Mouse (Mus musculus): ENCODE data around the gene Ptgfrn. TPM values are rescaled to one million over a fixed set of nuclear protein-coding genes. Genes with fewer than 3 reads are reported as not detected.

The Ptgfrn gene
- polyA plus RNA-seq, 1 experiment = 5.2 TPM

DNA sequence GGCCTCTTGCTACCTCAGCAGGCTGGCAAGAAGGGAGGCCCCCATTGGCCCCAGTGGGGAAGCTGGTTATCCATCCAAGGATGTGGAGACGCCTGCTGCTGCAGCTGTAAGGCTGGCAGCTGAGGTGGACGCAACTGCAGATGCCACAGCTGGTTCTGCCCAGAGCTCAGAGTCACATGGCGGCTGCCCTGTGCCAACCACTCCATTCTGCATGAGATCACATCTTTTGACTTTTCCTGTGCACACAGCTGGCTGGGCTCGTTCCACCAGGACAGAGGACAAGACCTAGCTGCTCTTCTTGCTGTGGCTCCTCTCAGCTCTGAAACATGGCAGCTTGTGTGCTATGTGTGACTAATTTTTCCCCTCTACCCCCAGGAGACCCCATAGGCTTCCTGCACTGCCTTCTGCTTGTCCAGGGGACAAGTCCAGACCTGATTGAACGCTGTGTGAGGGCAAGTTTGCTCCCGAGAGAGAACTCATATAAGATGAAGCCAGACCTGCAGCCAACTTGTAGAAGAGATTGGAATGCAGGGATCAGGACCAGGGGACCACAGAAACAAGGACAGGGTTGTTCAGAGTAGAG, 34.4 kb upstream of the Ptgfrn start:
- H3K4me1 ChIP-seq (ENCODE audit: control insufficient read depth, insufficient read depth, low read length) = no peaks in the 10 kb centered on the region
- no peak overlapping the region for H3K27ac ChIP-seq (ENCODE audit: insufficient read depth, low read depth, low read length)
- H3K36me3 ChIP-seq (ENCODE audit: control insufficient read depth, insufficient read depth, low read length) = no peaks in the 10 kb centered on the region
- no peak for TF ChIP-seq CTCF (conservative IDR thresholded peaks at IDR 0.05; ENCODE audit: insufficient read depth, insufficient read length, low read depth, low read length)
- no peak for TF ChIP-seq POLR2A (IDR thresholded peaks at IDR 0.05; ENCODE audit: low read depth, low read length)
- no peak for DNase-seq
- no peaks in the 10 kb centered on the region; the same call in 1 of the 2 replicates for H3K27me3 ChIP-seq (replicated peaks; ENCODE audit: control insufficient read depth, insufficient read depth, low read length)
- 67% methylated on average over 6 of the region's 6 CpGs for WGBS
- H3K4me3 ChIP-seq (ENCODE audit: insufficient read depth, low read depth, low read length) = no peak overlapping the region

GRCm38 (mm10) chr3:101143465-101143864, 33.4 kb upstream of the Ptgfrn start:
- whole genome bisulfite sequencing = 77% methylated on average over 7 of the region's 7 CpGs
- H3K27ac ChIP-seq (ENCODE audit: insufficient read depth, low read depth, low read length) = no peak overlapping the region
- no peaks in the 10 kb centered on the region for H3K4me1 ChIP-seq (ENCODE audit: control insufficient read depth, insufficient read depth, low read length)
- TF ChIP-seq CTCF (conservative IDR thresholded peaks at IDR 0.05; ENCODE audit: insufficient read depth, insufficient read length, low read depth, low read length) = no peak
- no peak for TF ChIP-seq POLR2A (IDR thresholded peaks at IDR 0.05; ENCODE audit: low read depth, low read length)
- no peak overlapping the region for H3K4me3 ChIP-seq (ENCODE audit: insufficient read depth, low read depth, low read length)
- no peaks in the 10 kb centered on the region; the same call in 1 of the 2 replicates for H3K27me3 ChIP-seq (replicated peaks; ENCODE audit: control insufficient read depth, insufficient read depth, low read length)
- no peaks in the 10 kb centered on the region for H3K36me3 ChIP-seq (ENCODE audit: control insufficient read depth, insufficient read depth, low read length)
- DNase-seq = no peak

DNA sequence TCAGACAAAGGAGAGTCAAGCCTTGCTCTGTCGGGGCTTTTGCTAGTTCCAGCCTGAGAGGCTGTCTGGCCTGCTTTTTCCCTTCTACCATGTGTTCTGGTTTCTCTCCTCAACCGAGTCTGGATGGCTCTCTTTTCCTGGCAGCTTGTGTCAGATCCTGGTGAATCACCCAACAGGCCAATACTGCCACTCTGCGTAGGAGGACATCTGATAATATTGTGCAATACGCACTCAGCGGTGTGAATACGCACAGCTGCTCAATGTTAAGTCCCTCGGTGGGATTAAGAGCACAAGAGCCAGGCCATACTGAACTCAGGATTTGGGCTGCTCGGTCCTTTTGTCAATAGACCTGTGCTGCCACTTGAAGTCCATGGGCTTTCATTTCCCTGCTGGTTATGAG, 31.8 kb upstream of the Ptgfrn start:
- H3K4me1 ChIP-seq (ENCODE audit: control insufficient read depth, insufficient read depth, low read length) = no peaks in the 10 kb centered on the region
- no peak overlapping the region for H3K4me3 ChIP-seq (ENCODE audit: insufficient read depth, low read depth, low read length)
- 77% methylated on average over 8 of the region's 8 CpGs for WGBS
- H3K27me3 ChIP-seq (replicated peaks; ENCODE audit: control insufficient read depth, insufficient read depth, low read length) = no peaks in the 10 kb centered on the region; the same call in 1 of the 2 replicates
- H3K27ac ChIP-seq (ENCODE audit: insufficient read depth, low read depth, low read length) = no peak overlapping the region
- no peak for DNase-seq
- no peaks in the 10 kb centered on the region for H3K36me3 ChIP-seq (ENCODE audit: control insufficient read depth, insufficient read depth, low read length)
- no peak for TF ChIP-seq POLR2A (IDR thresholded peaks at IDR 0.05; ENCODE audit: low read depth, low read length)
- no peak for TF ChIP-seq CTCF (conservative IDR thresholded peaks at IDR 0.05; ENCODE audit: insufficient read depth, insufficient read length, low read depth, low read length)

- Histone ChIP-seq H3K27me3 (replicated peaks; ENCODE audit: control insufficient read depth, insufficient read depth, low read length) (no peaks in the 10 kb centered on the region), H3K36me3 (ENCODE audit: control insufficient read depth, insufficient read depth, low read length) (no peaks in the 10 kb centered on the region), H3K4me1 (ENCODE audit: control insufficient read depth, insufficient read depth, low read length) (no peaks in the 10 kb centered on the region), H3K4me3 (ENCODE audit: insufficient read depth, low read depth, low read length) (no peak overlapping the region), H3K27ac (ENCODE audit: insufficient read depth, low read depth, low read length) (no peak overlapping the region)
- TF ChIP-seq CTCF (conservative IDR thresholded peaks at IDR 0.05; ENCODE audit: insufficient read depth, insufficient read length, low read depth, low read length) = no peak
- TF ChIP-seq POLR2A (IDR thresholded peaks at IDR 0.05; ENCODE audit: low read depth, low read length) = no peak
- 91% methylated on average over 7 of the region's 7 CpGs for WGBS
- no peak for DNase-seq
These were observed 29.9 kb upstream of the Ptgfrn start for GRCm38 (mm10) chr3:101139958-101140357.

DNA sequence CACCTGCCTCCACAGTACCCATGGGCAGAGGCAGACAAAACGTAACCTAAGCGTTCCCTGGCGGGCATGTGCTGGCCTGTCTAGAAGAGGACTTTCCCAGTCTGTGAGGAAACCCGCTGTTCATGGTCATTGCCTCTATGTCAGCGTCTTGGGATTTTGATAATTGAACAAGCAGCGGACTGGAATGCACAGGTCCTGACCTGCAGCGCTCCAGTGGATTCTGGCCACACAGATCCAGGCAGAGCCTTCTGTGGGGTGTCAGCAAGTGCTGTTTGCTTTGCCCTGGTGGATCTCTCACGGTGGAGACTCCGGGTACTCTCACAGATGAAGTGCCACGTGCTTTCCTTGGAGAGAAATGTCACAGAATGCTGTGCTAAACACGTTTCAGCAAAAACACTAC, 26.4 kb upstream of the Ptgfrn start:
- DNase-seq = peak; percentile 41
- WGBS = 15% methylated on average over 11 of the region's 11 CpGs
- H3K27ac ChIP-seq (ENCODE audit: insufficient read depth, low read depth, low read length) = no peak overlapping the region
- TF ChIP-seq POLR2A (IDR thresholded peaks at IDR 0.05; ENCODE audit: low read depth, low read length) (no peak), CTCF (conservative IDR thresholded peaks at IDR 0.05; ENCODE audit: insufficient read depth, insufficient read length, low read depth, low read length) (no peak)
- no peaks in the 10 kb centered on the region for H3K4me1 ChIP-seq (ENCODE audit: control insufficient read depth, insufficient read depth, low read length)
- H3K4me3 ChIP-seq (ENCODE audit: insufficient read depth, low read depth, low read length) = no peak overlapping the region
- H3K36me3 ChIP-seq (ENCODE audit: control insufficient read depth, insufficient read depth, low read length) = no peaks in the 10 kb centered on the region
- no peaks in the 10 kb centered on the region for H3K27me3 ChIP-seq (replicated peaks; ENCODE audit: control insufficient read depth, insufficient read depth, low read length)

DNA sequence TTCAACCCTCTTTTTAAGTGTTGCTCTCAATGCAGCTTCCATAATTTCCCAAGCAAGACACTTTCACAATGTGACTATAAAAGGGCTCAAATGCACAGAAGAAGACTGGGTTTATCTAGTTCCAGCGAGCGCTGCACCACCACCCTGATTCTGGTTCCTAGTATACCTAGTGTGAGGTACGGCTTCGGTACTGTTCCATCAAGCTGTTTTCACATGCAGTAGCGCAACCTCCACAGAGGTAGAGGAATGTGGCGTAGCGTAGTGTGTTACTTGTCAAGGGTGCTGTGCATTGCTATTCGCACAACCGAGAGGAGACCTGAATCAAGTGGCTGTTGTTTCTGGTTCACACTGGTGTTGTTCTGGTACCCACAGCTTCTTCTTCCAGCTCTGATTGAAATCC, 24.8 kb upstream of the Ptgfrn start:
- TF ChIP-seq CTCF (conservative IDR thresholded peaks at IDR 0.05; ENCODE audit: insufficient read depth, insufficient read length, low read depth, low read length) = no peak
- no peak for TF ChIP-seq POLR2A (IDR thresholded peaks at IDR 0.05; ENCODE audit: low read depth, low read length)
- WGBS = 97% methylated on average over 9 of the region's 9 CpGs
- H3K36me3 ChIP-seq (ENCODE audit: control insufficient read depth, insufficient read depth, low read length) = no peaks in the 10 kb centered on the region
- no peak overlapping the region for H3K4me3 ChIP-seq (ENCODE audit: insufficient read depth, low read depth, low read length)
- no peaks in the 10 kb centered on the region for H3K27me3 ChIP-seq (replicated peaks; ENCODE audit: control insufficient read depth, insufficient read depth, low read length)
- H3K27ac ChIP-seq (ENCODE audit: insufficient read depth, low read depth, low read length) = no peak overlapping the region
- H3K4me1 ChIP-seq (ENCODE audit: control insufficient read depth, insufficient read depth, low read length) = no peaks in the 10 kb centered on the region
- DNase-seq = no peak

DNA sequence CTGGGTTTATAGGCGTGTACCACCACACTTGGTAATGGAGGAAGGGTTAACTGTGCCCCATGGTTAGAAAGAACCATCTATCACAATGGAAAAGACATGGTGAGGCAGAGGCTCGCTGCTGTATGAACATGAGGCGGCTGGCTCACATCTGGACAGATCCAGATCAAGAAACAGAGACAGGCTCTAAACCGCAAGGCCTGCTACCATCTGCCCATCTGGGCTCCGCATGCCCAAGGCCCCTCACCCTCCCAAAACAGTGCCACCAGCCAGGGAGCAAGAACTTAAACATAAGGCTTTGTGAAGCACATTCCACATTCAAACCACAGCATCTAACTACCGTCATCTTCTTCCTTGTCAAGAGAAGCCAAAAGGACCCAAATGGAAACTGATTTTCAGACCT, 22.9 kb upstream of the Ptgfrn start:
- Histone ChIP-seq H3K27me3 (replicated peaks; ENCODE audit: control insufficient read depth, insufficient read depth, low read length) (no peaks in the 10 kb centered on the region), H3K27ac (ENCODE audit: insufficient read depth, low read depth, low read length) (no peak overlapping the region), H3K4me1 (ENCODE audit: control insufficient read depth, insufficient read depth, low read length) (no peaks in the 10 kb centered on the region), H3K36me3 (ENCODE audit: control insufficient read depth, insufficient read depth, low read length) (no peaks in the 10 kb centered on the region), H3K4me3 (ENCODE audit: insufficient read depth, low read depth, low read length) (no peak overlapping the region)
- DNase-seq = no peak
- 94% methylated on average over 6 of the region's 6 CpGs for WGBS
- TF ChIP-seq CTCF (conservative IDR thresholded peaks at IDR 0.05; ENCODE audit: insufficient read depth, insufficient read length, low read depth, low read length) (no peak), POLR2A (IDR thresholded peaks at IDR 0.05; ENCODE audit: low read depth, low read length) (no peak)
